Mouse (Mus musculus): ENCODE data around the gene Azin2. TPM values are rescaled to one million over a fixed set of nuclear protein-coding genes. Genes with fewer than 3 reads are reported as not detected.
A peak's percentile ranks its signal among the peaks of the same experiment; 100 is the strongest.

Azin2 gene
- polyA plus RNA-seq, 1 experiment from 2014 or later: 12.5 TPM

DNA sequence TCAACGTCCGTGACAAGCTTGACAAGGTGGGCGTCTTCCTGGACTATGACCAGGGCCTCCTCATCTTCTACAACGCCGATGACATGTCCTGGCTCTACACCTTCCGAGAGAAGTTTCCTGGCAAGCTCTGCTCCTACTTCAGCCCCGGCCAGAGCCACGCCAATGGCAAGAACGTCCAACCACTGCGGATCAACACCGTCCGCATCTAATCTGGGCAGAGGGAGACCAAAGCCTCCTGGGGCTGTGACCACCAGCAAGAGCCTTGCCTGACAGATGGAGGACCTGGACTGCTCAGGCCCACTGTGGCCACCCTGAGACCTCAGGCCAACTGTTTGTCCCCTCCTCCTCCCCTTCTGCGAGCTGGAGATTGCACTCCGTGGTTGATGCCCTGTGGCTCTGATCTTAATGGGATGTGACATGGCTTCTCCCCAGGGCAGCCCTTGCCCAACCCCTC is 52.8 kb downstream of the Azin2 start:
- WGBS: 87% methylated on average over 14 of the region's 14 CpGs
- Histone ChIP-seq H3K4me2 (ENCODE audit: low read depth, low read length) (no peak overlapping the region), H3K4me1 (ENCODE audit: control insufficient read depth, insufficient read depth, low read length) (peaks cover 7% of the 10 kb centered on the region), H3K9me3 (ENCODE audit: control insufficient read depth, low read length) (no peaks in the 10 kb centered on the region), H3K9ac (ENCODE audit: low read depth, low read length) (no peak overlapping the region), H3K4me3 (ENCODE audit: low read length) (no peak overlapping the region), H3K36me3 (ENCODE audit: control insufficient read depth, insufficient read depth, low read length) (no peaks in the 10 kb centered on the region), H3K27me3 (replicated peaks; ENCODE audit: control insufficient read depth, insufficient read depth, low read length) (no peaks in the 10 kb centered on the region), H3K27ac (ENCODE audit: low read length) (no peak overlapping the region)
- ATAC-seq: no peak

DNA sequence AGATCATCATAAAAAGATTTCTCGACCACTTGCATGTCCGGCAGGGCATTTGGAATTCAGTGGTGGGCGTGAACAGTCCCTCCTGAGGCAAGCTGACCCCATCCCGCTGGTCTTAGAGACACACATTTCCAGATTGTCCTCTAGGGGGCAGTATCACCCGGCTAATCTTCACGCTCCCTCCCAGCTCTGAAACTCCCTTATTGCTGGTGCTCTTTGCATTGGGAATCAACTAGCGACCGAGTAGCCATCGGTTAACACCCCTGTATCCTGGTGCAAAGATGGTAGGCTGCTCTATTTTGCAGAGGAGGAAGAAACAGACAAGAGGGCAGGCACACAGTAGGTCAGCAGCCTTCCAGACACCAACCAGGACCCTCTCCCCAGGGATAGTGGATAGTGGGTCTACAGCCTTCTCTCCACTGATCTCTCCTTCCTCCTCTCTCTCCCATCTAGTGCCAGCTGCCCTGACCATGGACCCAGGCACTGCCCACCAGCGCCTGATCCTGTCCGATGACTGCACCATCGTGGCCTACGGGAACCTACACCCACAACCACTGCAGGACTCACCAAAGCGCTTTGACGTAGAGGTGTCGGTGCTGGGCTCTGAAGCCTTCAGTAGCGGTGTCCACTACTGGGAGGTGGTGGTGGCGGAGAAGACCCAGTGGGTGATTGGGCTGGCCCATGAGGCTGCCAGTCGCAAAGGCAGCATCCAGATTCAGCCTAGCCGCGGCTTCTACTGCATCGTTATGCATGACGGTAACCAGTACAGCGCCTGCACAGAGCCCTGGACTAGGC is 53.5 kb downstream of the Azin2 start:
- Histone ChIP-seq H3K4me3 (ENCODE audit: low read length) (no peak overlapping the region), H3K4me1 (ENCODE audit: control insufficient read depth, insufficient read depth, low read length) (peaks cover 12% of the 10 kb centered on the region), H3K36me3 (ENCODE audit: control insufficient read depth, insufficient read depth, low read length) (no peaks in the 10 kb centered on the region), H3K9ac (ENCODE audit: low read depth, low read length) (no peak overlapping the region), H3K4me2 (ENCODE audit: low read depth, low read length) (no peak overlapping the region), H3K27ac (ENCODE audit: low read length) (no peak overlapping the region), H3K9me3 (ENCODE audit: control insufficient read depth, low read length) (no peaks in the 10 kb centered on the region), H3K27me3 (replicated peaks; ENCODE audit: control insufficient read depth, insufficient read depth, low read length) (no peaks in the 10 kb centered on the region)
- ATAC-seq: no peak
- 64% methylated on average over 24 of the region's 24 CpGs for WGBS

DNA sequence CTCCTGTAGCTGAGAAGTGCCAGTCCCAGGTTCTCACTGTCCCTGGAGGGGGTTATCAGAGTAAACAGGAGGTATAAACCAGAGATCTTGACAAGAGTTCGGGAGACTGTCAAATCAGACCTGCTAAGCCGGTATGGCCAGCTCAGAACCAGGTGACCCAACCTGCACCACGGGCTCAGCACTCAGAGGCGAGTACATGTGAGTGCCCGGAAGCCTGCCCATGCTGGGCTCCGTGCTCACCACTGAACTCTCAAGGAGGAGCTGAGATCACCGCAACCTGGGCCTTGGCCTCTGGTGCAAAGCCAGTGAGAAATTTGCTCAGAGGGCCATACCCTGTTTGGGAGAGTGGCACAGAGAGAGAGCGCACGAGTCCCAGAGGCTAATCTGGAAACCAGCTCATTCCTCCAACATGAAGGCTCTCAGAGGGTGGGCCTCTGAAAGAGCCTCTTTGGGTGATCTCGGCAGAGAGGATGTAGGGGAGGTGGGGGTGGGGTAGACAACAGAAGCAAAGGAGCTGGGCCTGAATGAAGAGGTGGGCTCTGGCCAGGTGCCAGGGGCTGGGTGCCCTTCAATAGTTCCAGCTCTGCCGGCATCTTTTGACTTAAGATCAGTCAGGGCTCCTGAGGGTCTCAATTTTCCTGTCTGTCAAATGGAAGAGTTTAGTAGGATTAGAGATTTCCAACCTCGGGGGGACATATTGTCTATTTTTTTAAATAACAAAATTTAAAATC is 54.8 kb downstream of the Azin2 start:
- Histone ChIP-seq H3K27ac (ENCODE audit: low read length) (no peak overlapping the region), H3K4me1 (ENCODE audit: control insufficient read depth, insufficient read depth, low read length) (peaks cover 12% of the 10 kb centered on the region), H3K9ac (ENCODE audit: low read depth, low read length) (no peak overlapping the region), H3K4me2 (ENCODE audit: low read depth, low read length) (no peak overlapping the region), H3K4me3 (ENCODE audit: low read length) (no peak overlapping the region), H3K36me3 (ENCODE audit: control insufficient read depth, insufficient read depth, low read length) (0 out of 2 replicates have a peak, but pooled peaks cover 6% of the 10 kb centered on the region), H3K9me3 (ENCODE audit: control insufficient read depth, low read length) (no peaks in the 10 kb centered on the region), H3K27me3 (replicated peaks; ENCODE audit: control insufficient read depth, insufficient read depth, low read length) (no peaks in the 10 kb centered on the region)
- ATAC-seq: no peak
- WGBS: 65% methylated on average over 12 of the region's 12 CpGs

DNA sequence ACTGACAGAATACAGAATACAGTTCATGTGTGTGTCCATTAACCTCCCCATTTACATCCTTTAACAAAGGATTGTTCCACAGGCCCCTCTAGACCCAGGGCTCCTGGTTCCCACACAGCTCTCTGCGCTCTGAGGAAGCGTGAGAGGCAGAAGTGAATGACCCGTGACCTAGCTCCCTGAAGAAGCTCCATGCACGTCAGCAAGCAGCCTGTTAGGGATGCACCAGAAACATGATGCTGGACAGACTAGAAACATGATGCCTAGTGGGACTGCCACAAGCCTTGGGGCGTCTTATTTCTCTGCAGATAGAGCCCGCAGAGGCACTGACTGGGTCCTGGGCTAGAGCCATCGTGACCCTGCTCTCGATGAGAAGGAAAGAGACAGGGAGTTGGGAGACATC is 55.5 kb downstream of the Azin2 start:
- Histone ChIP-seq H3K9ac (ENCODE audit: low read depth, low read length) (no peak overlapping the region), H3K27me3 (replicated peaks; ENCODE audit: control insufficient read depth, insufficient read depth, low read length) (no peaks in the 10 kb centered on the region), H3K27ac (ENCODE audit: low read length) (no peak overlapping the region), H3K4me3 (ENCODE audit: low read length) (no peak overlapping the region), H3K36me3 (ENCODE audit: control insufficient read depth, insufficient read depth, low read length) (0 out of 2 replicates have a peak, but pooled peaks cover 6% of the 10 kb centered on the region), H3K9me3 (ENCODE audit: control insufficient read depth, low read length) (no peaks in the 10 kb centered on the region), H3K4me2 (ENCODE audit: low read depth, low read length) (no peak overlapping the region), H3K4me1 (ENCODE audit: control insufficient read depth, insufficient read depth, low read length) (peaks cover 12% of the 10 kb centered on the region)
- 61% methylated on average over 8 of the region's 8 CpGs for WGBS
- no peak for ATAC-seq

DNA sequence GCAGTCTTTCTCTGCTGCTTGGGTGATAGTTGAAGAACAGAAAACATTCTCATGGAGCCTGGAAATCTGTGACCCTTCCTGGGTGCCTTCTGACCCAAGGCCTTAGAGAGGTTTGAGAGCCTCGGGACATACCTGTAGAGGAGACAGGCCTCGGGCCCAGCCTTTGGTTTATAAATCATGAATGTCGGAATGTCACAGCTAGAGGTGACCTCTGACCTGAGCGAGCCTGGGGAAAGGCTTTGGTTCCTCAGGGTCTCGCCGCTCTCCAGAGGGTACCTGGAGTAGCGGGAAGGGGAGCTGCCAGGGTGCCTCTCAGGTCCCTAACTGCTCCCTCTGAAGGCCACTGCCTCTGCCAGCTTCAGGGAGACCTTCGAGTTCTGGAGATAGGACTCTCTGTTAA is 57.0 kb downstream of the Azin2 start:
- Histone ChIP-seq H3K4me3 (ENCODE audit: low read length) (no peak overlapping the region), H3K9me3 (ENCODE audit: control insufficient read depth, low read length) (no peaks in the 10 kb centered on the region), H3K27me3 (replicated peaks; ENCODE audit: control insufficient read depth, insufficient read depth, low read length) (no peaks in the 10 kb centered on the region), H3K4me2 (ENCODE audit: low read depth, low read length) (no peak overlapping the region), H3K4me1 (ENCODE audit: control insufficient read depth, insufficient read depth, low read length) (peaks cover 12% of the 10 kb centered on the region), H3K36me3 (ENCODE audit: control insufficient read depth, insufficient read depth, low read length) (0 out of 2 replicates have a peak, but pooled peaks cover 6% of the 10 kb centered on the region), H3K9ac (ENCODE audit: low read depth, low read length) (no peak overlapping the region), H3K27ac (ENCODE audit: low read length) (no peak overlapping the region)
- 44% methylated on average over 8 of the region's 8 CpGs for WGBS
- ATAC-seq: no peak

DNA sequence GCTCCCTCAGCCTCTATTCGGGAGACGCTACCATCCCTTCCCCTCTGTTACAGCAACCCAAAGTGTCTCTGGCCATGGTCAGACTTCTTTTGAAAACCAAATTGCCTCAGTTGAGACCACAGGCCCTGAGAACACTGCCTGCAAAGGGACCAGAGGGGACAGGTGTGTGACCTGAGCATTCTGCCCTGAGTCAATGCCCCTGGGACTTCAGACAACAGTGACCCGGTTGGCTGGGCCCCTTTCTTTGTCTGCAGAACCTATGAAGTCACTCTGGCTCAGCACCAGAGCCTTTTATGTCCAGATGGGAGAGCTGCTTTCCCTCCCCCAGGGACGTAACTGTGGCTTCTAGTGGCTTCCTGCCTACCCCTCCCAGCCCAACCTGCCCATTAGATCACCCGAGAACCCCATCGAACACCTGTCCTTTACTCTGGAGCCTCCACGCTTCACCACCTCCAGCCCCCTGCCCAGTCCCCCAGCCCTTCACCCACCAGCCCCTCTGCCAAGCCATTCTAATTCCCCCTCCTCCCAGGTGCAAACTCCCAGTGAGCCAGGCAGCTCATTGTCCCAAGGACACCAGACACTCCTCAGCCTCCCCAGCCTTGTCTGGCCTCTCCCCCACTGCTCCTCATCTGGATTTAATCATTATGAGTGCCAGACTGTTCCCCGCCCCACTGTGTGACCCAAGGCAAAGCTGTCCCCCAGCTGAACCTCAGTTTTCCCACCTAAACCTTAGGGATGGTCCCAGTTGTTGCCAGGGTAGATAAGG is 58.0 kb downstream of the Azin2 start:
- WGBS: 65% methylated on average over 8 of the region's 8 CpGs
- no peak overlapping the region for H3K27ac ChIP-seq (ENCODE audit: low read length)

DNA sequence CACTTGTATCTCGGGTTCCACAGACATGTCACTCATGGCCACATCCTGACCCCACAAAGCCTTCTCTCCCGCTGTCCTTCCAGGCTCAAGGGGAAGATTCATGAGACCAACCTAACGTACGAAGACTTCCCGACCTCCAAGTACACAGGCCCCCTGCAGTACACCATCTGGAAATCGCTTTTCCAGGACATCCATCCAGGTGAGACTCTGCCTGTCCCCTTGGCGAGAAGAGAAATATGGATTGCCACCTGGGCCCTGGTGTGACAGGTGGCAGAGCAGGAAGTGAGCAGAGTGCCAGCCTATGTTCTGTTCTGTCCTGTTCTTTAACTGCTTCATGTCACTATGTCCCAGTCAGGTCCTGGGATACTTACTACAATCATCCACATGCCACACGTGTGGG is 59.9 kb downstream of the Azin2 start:
- Histone ChIP-seq H3K9me3 (ENCODE audit: control insufficient read depth, low read length) (no peaks in the 10 kb centered on the region), H3K9ac (ENCODE audit: low read depth, low read length) (no peak overlapping the region), H3K27ac (ENCODE audit: low read length) (no peak overlapping the region), H3K36me3 (ENCODE audit: control insufficient read depth, insufficient read depth, low read length) (0 out of 2 replicates have a peak, but pooled peaks cover 6% of the 10 kb centered on the region), H3K4me1 (ENCODE audit: control insufficient read depth, insufficient read depth, low read length) (peaks cover 37% of the 10 kb centered on the region), H3K27me3 (replicated peaks; ENCODE audit: control insufficient read depth, insufficient read depth, low read length) (no peaks in the 10 kb centered on the region), H3K4me3 (ENCODE audit: low read length) (no peak overlapping the region), H3K4me2 (ENCODE audit: low read depth, low read length) (no peak overlapping the region)
- WGBS: 90% methylated on average over 8 of the region's 8 CpGs
- no peak for ATAC-seq

More for the DNA sequence above, 58.0 kb downstream of the Azin2 start:
- Histone ChIP-seq H3K4me2 (ENCODE audit: low read depth, low read length) (no peak overlapping the region), H3K4me1 (ENCODE audit: control insufficient read depth, insufficient read depth, low read length) (peaks cover 21% of the 10 kb centered on the region), H3K9ac (ENCODE audit: low read depth, low read length) (no peak overlapping the region), H3K9me3 (ENCODE audit: control insufficient read depth, low read length) (no peaks in the 10 kb centered on the region), H3K27me3 (replicated peaks; ENCODE audit: control insufficient read depth, insufficient read depth, low read length) (no peaks in the 10 kb centered on the region), H3K36me3 (ENCODE audit: control insufficient read depth, insufficient read depth, low read length) (0 out of 2 replicates have a peak, but pooled peaks cover 6% of the 10 kb centered on the region), H3K4me3 (ENCODE audit: low read length) (no peak overlapping the region)
- ATAC-seq: no peak

DNA sequence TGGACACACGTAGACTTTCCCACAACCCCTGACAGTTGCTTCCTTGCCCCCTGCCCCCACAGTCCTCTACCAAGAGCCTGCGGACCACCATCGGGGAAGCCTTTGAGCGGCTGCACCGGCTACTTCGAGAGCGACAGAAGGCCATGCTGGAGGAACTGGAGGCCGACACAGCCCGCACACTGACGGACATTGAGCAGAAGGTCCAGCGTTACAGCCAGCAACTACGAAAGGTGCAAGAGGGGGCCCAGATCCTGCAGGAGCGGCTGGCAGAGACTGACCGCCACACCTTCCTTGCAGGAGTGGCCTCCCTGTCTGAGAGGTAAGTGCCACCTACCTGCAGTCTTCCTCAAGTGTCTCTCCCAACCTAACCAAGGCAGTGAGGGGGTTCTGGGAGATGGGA is 61.8 kb downstream of the Azin2 start:
- 85% methylated on average over 14 of the region's 14 CpGs for WGBS
- H3K36me3 ChIP-seq (ENCODE audit: control insufficient read depth, insufficient read depth, low read length): 0 out of 2 replicates have a peak, but pooled peaks cover 6% of the 10 kb centered on the region
- H3K4me3 ChIP-seq (ENCODE audit: low read length): no peak overlapping the region
- ATAC-seq: no peak
- H3K27ac ChIP-seq (ENCODE audit: low read length): no peak overlapping the region
- no peak overlapping the region for H3K4me2 ChIP-seq (ENCODE audit: low read depth, low read length)
- no peaks in the 10 kb centered on the region for H3K27me3 ChIP-seq (replicated peaks; ENCODE audit: control insufficient read depth, insufficient read depth, low read length)
- no peaks in the 10 kb centered on the region for H3K9me3 ChIP-seq (ENCODE audit: control insufficient read depth, low read length)
- no peak overlapping the region for H3K9ac ChIP-seq (ENCODE audit: low read depth, low read length)
- peaks cover 37% of the 10 kb centered on the region for H3K4me1 ChIP-seq (ENCODE audit: control insufficient read depth, insufficient read depth, low read length)

DNA sequence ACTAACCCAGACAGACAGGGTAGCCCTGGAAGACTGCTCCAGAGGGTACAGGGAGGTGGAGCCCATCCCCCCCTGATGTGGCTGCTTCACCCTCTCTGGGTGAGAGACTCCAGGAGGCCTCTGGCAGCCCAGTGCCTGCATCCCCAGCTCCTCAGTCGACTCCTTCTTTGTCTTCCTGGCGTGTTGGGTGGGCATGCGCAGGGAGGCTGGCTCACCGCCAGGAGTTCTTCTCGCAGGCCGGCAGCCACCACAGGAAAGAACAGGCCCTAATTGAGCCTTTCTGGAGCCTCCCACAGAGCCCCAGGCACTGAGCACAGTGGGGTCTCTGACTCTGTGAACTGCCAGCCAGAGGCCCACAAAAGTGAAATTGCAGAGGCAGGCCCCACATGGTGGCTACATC is 62.9 kb downstream of the Azin2 start:
- peak; percentile 78 for ATAC-seq
- H3K9me3 ChIP-seq (ENCODE audit: control insufficient read depth, low read length): no peaks in the 10 kb centered on the region
- peak overlapping the region; percentile 51 for H3K9ac ChIP-seq (ENCODE audit: low read depth, low read length)
- H3K4me2 ChIP-seq (ENCODE audit: low read depth, low read length): no peak overlapping the region
- WGBS: 19% methylated on average over 6 of the region's 6 CpGs
- no peak overlapping the region for H3K4me3 ChIP-seq (ENCODE audit: low read length)
- H3K36me3 ChIP-seq (ENCODE audit: control insufficient read depth, insufficient read depth, low read length): 0 out of 2 replicates have a peak, but pooled peaks cover 6% of the 10 kb centered on the region
- no peaks in the 10 kb centered on the region for H3K27me3 ChIP-seq (replicated peaks; ENCODE audit: control insufficient read depth, insufficient read depth, low read length)
- peak overlapping the region; percentile 86 for H3K27ac ChIP-seq (ENCODE audit: low read length)
- H3K4me1 ChIP-seq (ENCODE audit: control insufficient read depth, insufficient read depth, low read length): peaks cover 30% of the 10 kb centered on the region

All from intestine, embryonic 16.5 days (tissue).